Mouse (Mus musculus): Measurements from ENCODE around the gene March9. TPM values are rescaled to one million over a fixed set of nuclear protein-coding genes. Genes with fewer than 3 reads are reported as not detected.
"Not testable (repeated sequence)": the region's sequence is repeated elsewhere in the genome, so short reads cannot be mapped to it uniquely, and the experiment has no call there.

Gene March9
- polyA plus RNA-seq, 1 experiment from 2014 or later = 8.9 TPM

DNA sequence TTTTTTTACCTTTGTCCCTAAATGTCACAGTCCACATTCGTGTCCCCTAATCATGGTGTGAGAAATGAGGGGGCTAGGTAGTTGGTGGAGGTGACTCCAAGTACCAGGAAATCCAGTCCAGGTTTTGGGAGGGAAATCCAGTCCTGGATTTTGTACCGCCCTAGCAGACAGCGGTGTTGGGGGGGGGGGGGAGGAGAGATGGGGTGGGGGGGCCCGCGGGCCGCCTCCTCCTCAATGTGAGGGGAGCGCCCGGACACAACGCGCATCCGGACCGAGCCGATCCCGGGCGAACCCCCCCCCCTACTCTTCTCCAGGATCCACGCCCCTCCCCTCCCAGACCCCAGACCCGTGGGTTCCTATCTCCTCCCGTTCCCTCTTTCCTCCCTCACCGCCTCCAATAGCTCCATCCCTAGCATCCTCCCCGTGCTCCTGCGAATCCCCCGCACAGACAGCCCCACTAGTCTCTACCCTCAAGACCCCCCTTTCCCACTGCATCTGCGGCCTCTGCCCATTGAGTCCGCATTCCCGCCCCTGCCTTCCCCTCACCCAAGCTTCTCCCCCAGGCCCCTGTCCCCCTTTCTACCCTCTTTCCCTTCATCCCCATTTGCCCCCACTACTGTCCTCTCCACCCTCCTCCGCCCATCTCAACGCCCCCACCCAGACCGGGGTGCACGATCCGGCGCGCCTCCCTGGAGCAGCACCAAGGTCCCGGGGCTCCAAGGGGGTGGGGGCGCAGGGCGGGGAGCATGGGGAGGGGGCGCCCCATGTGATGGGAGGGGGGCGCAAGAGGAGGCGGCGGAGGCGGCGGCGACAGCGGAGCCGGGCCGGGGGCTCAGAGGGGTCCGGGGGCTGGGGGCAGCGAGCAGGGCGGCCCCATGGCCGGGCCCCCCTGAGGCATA, 18.9 kb upstream of the March9 start:
- H3K36me3 ChIP-seq (replicated peaks) = peaks cover 3% of the 10 kb centered on the region; the same call in 1 of the 2 replicates
- WGBS = 1% methylated on average over 39 of the region's 49 CpGs
- peak overlapping the region; percentile 93 for H3K27ac ChIP-seq
- H3K27me3 ChIP-seq (replicated peaks) = no peaks in the 10 kb centered on the region
- peak overlapping the region; percentile 87 for H3K4me3 ChIP-seq
- H3K4me2 ChIP-seq = peak overlapping the region; percentile 89
- ATAC-seq (replicated peaks) = peak; percentile 79
- H3K4me1 ChIP-seq = peaks cover 63% of the 10 kb centered on the region
- H3K9ac ChIP-seq = peak overlapping the region; percentile 89
- H3K9me3 ChIP-seq = no peaks in the 10 kb centered on the region

DNA sequence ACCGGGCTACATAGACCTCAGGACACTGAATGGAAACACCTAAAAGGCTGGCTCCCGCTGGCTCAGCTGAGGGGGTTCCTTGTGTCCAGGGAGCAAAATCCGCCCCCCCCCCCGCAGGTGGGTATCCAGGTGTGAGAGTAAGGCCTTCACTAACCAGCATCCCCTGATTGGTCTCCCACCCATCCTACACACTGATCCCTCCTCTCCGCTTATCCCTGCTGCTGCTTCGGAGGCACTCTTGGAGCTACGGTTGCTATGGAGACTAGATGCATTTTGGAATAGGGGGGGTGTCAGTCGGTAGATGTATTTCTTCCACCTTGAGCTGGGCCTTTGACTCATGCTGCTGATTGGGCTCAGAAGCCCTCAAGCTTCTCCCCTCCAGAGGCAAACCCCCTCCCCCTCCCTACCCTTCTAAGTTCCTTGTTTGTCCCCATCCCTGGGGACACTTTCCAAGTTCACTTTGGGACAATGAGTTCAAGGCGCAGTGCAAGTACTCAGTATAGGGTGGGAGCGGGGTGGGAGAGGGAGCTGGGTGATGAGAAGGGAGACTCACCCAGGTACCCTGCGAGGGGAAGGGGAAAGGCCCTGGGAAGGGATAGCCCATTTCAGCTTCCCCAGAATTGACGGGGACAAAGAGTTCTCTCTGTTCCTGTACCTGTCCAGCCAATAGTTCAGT, 18.2 kb upstream of the March9 start:
- Histone ChIP-seq H3K36me3 (replicated peaks) (peaks cover under 1% of the 10 kb centered on the region; the same call in 1 of the 2 replicates), H3K9me3 (no peaks in the 10 kb centered on the region), H3K4me2 (peak overlapping the region; percentile 89), H3K9ac (peak overlapping the region; percentile 89), H3K27me3 (replicated peaks) (no peaks in the 10 kb centered on the region), H3K4me1 (peaks cover 60% of the 10 kb centered on the region), H3K4me3 (peak overlapping the region; percentile 87), H3K27ac (peak overlapping the region; percentile 93)
- ATAC-seq (replicated peaks) = peak; percentile 77
- WGBS = under 1% methylated on average over 12 of the region's 12 CpGs

DNA sequence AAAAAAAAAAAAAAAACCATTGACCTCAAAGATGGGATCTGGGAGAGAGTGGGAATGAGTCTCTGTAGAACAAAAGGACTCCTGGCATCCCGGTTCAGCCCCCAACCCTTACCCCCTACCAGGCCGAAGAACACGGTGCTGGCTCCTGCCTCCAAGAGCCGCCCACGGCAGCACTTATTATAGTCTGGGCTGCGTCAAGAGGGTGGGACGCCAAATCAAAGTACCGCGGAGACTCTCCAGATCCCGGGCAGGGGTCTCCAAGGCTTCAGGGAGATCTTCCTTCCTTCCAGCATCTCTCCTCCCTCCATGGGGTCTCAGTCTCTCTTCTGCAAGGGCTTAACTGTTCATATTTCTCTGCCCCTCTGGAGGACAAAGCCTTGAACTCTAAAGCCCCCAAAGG, 17.5 kb upstream of the March9 start:
- peak overlapping the region; percentile 87 for H3K4me3 ChIP-seq
- peak overlapping the region; percentile 93 for H3K27ac ChIP-seq
- peaks cover 53% of the 10 kb centered on the region for H3K4me1 ChIP-seq
- no peaks in the 10 kb centered on the region for H3K36me3 ChIP-seq (replicated peaks)
- H3K9me3 ChIP-seq = no peaks in the 10 kb centered on the region
- 4% methylated on average over 10 of the region's 10 CpGs for WGBS
- peak overlapping the region; percentile 89 for H3K4me2 ChIP-seq
- H3K9ac ChIP-seq = peak overlapping the region; percentile 44
- peak; percentile 1; the same call in 1 of the 2 replicates for ATAC-seq (replicated peaks)
- no peaks in the 10 kb centered on the region for H3K27me3 ChIP-seq (replicated peaks)

- Histone ChIP-seq H3K9me3 (no peaks in the 10 kb centered on the region), H3K4me3 (no peak overlapping the region), H3K27ac (no peak overlapping the region), H3K9ac (no peak overlapping the region), H3K36me3 (replicated peaks) (no peaks in the 10 kb centered on the region), H3K27me3 (replicated peaks) (no peaks in the 10 kb centered on the region), H3K4me2 (no peak overlapping the region), H3K4me1 (peaks cover 43% of the 10 kb centered on the region)
- WGBS = 47% methylated on average over 4 of the region's 4 CpGs
- no peak for ATAC-seq (replicated peaks)
These were observed 16.1 kb upstream of the March9 start for GRCm38 (mm10) chr10:127076082-127076481.

DNA sequence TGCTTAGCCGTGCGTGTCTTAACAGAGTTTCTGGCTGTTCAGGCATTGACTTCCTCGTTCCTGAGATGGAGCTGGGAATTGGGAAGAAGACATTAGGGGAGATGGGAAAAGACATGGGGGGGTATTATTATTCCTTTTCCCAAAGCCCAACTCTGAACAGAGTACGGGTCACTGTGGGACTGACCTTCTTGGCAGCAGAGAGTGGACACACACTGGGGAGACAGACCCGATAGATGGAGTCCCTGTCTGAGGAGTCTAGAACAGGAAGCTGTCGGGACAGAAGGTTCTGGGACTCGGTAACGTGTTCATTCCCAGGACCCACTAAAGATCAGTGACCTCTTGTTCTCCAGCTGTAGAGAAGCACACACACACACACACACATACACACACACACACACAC, 15.7 kb upstream of the March9 start:
- 82% methylated on average over 8 of the region's 8 CpGs for WGBS
- no peak for ATAC-seq (replicated peaks)
- H3K9ac ChIP-seq = no peak overlapping the region
- no peak overlapping the region for H3K4me2 ChIP-seq
- H3K4me3 ChIP-seq = no peak overlapping the region
- H3K36me3 ChIP-seq (replicated peaks) = no peaks in the 10 kb centered on the region
- H3K27me3 ChIP-seq (replicated peaks) = no peaks in the 10 kb centered on the region
- H3K9me3 ChIP-seq = no peaks in the 10 kb centered on the region
- no peak overlapping the region for H3K27ac ChIP-seq
- peaks cover 43% of the 10 kb centered on the region for H3K4me1 ChIP-seq

GRCm38 (mm10) chr10:127075080-127075479, 15.1 kb upstream of the March9 start, which contains the start of gene Agap2:
TSS of gene Agap2 (plus strand) at chr10:127075284.
- no peaks in the 10 kb centered on the region for H3K27me3 ChIP-seq (replicated peaks)
- whole genome bisulfite sequencing = 71% methylated on average over 9 of the region's 9 CpGs
- no peaks in the 10 kb centered on the region for H3K36me3 ChIP-seq (replicated peaks)
- H3K4me3 ChIP-seq = no peak within 1 kb of the TSS
- no peaks in the 10 kb centered on the region for H3K9me3 ChIP-seq
- H3K4me2 ChIP-seq = no peak within 1 kb of the TSS
- ATAC-seq (replicated peaks) = no peak
- no peak within 1 kb of the TSS for H3K9ac ChIP-seq
- H3K4me1 ChIP-seq = peaks cover 39% of the 10 kb centered on the region
- no peak within 1 kb of the TSS for H3K27ac ChIP-seq

DNA sequence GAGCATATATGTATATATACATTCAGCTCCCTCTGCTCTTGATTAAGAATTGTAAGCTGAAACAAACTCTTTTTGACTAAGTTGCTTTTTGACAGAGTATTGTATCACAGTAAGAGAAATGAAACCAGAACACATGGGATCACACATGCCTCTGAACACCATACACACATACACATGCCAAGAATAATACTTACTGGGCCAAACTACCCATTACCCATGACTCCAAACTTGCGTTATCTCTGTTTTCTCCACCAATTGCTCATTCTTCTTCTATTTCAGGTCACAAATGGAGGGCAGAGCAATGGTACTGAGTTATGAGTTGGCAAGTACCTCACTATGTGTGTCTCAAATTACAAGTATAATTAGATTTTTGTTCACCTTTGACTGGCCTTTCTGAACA, 14.0 kb upstream of the March9 start:
- no peaks in the 10 kb centered on the region for H3K36me3 ChIP-seq (replicated peaks)
- no peak overlapping the region for H3K4me2 ChIP-seq
- no peaks in the 10 kb centered on the region for H3K9me3 ChIP-seq
- H3K9ac ChIP-seq = no peak overlapping the region
- H3K27me3 ChIP-seq (replicated peaks) = no peaks in the 10 kb centered on the region
- H3K4me1 ChIP-seq = peaks cover 43% of the 10 kb centered on the region
- WGBS = 96% methylated on average over 1 of the region's 1 CpGs
- H3K27ac ChIP-seq = no peak overlapping the region
- ATAC-seq (replicated peaks) = no peak
- H3K4me3 ChIP-seq = no peak overlapping the region

GRCm38 (mm10) chr10:127072969-127073368, 13.0 kb upstream of the March9 start:
- H3K27me3 ChIP-seq (replicated peaks); ATAC-seq (replicated peaks); H3K9me3 ChIP-seq; H3K27ac ChIP-seq; H3K9ac ChIP-seq; H3K36me3 ChIP-seq (replicated peaks); H3K4me3 ChIP-seq; H3K4me2 ChIP-seq: not testable (repeated sequence)
- WGBS = 94% methylated on average over 2 of the region's 2 CpGs
- H3K4me1 ChIP-seq = peaks cover 47% of the 10 kb centered on the region

- H3K4me3 ChIP-seq, H3K9ac ChIP-seq: not testable (repeated sequence)
- 87% methylated on average over 4 of the region's 4 CpGs for WGBS
These were observed 12.3 kb upstream of the March9 start for GRCm38 (mm10) chr10:127072270-127072669.

GRCm38 (mm10) chr10:127071203-127071602, 11.2 kb upstream of the March9 start:
- ATAC-seq (replicated peaks) = no peak
- peak overlapping the region; percentile 78 for H3K4me3 ChIP-seq
- 80% methylated on average over 9 of the region's 9 CpGs for WGBS
- H3K9me3 ChIP-seq = no peaks in the 10 kb centered on the region
- peak overlapping the region; percentile 81 for H3K27ac ChIP-seq
- no peaks in the 10 kb centered on the region for H3K27me3 ChIP-seq (replicated peaks)
- H3K9ac ChIP-seq = peak overlapping the region; percentile 57; the same call in 1 of the 2 replicates
- H3K4me2 ChIP-seq = peak overlapping the region; percentile 77
- H3K4me1 ChIP-seq = peaks cover 33% of the 10 kb centered on the region
- peaks cover 24% of the 10 kb centered on the region for H3K36me3 ChIP-seq (replicated peaks)

More at GRCm38 (mm10) chr10:127072270-127072669, 12.3 kb upstream of the March9 start:
- not testable (repeated sequence) for ATAC-seq (replicated peaks); H3K27ac ChIP-seq; H3K9me3 ChIP-seq; H3K4me2 ChIP-seq; H3K27me3 ChIP-seq (replicated peaks)
- Histone ChIP-seq H3K36me3 (replicated peaks) (peaks cover 13% of the 10 kb centered on the region), H3K4me1 (peaks cover 42% of the 10 kb centered on the region)

DNA sequence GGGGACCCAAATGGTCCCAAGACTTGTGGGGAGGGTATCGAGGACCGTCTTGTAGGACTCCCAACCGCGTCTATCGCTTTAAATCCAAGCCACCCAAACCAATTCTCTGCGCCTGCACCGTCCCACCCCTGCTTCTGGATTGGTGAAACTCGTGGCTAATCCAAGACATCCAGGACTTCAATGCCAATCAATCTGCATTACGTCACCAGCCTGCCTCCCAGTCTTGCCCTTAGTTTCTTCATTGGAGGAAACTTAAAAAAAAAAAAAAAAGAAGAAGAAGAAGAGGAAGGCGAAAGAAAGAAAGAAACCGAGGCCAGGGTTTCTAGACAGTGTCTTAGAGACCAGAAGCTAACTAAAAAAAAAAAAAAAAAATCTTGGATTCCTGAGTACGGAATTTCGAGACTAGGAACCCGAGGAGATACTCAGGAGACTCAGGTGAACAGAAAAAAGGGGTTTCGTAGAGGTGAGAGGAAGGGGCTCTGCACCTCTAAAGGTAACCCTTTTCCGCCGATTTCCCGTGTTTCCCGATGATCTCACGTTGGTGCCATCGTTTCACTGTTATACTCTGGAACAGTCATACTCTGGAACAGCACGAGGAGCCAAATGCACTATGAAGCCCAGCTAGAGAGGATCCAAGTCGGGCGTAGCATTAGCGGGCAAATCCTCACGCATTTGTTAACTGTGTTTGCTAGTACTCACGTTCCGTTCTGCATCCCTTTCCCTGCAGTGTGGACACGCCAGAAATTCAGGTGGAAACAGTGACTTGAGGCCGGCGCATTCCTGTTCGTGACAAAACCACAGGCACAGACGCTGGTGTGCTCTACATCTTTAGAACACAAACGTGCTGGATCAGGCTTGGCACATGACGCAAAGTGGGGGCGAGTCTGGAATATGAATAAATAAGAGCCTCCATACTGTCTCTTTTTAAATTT, 10.5 kb upstream of the March9 start, which contains the start of gene Tspan31:
Gene Tspan31, minus strand, starts transcription at position 75 of the 932 bp plus-strand sequence.
- Histone ChIP-seq H3K27me3 (replicated peaks) (no peaks in the 10 kb centered on the region), H3K4me1 (peaks cover 33% of the 10 kb centered on the region), H3K36me3 (replicated peaks) (peaks cover 31% of the 10 kb centered on the region), H3K9me3 (no peaks in the 10 kb centered on the region), H3K4me2 (peak within 1 kb of the TSS; percentile 77), H3K4me3 (peak within 1 kb of the TSS; percentile 78), H3K27ac (peak within 1 kb of the TSS; percentile 95), H3K9ac (peak within 1 kb of the TSS; percentile 62)
- WGBS = 1% methylated on average over 36 of the region's 36 CpGs
- ATAC-seq (replicated peaks) = peak; percentile 95

All from midbrain, embryonic 15.5 days (tissue).